Mouse (Mus musculus) 3T3-L1 (cell line): Measurements from ENCODE around the gene Prl3d1.
"Not testable (repeated sequence)": the region's sequence is repeated elsewhere in the genome, so short reads cannot be mapped to it uniquely, and the experiment has no call there.

ENCODE experiments used
- DNase-seq: peaks from one replicate; pipeline ENCODE4 v3.0.0-alpha.2; 2015; ENCODE audit warnings: low read depth, low spot score

The Prl3d1 gene

GRCm38 (mm10) chr13:27093890-27094289 lies at the start of gene Prl3d1:
Prl3d1 (plus strand) TSS chr13:27094190.
- DNase-seq, result not testable (repeated sequence)

GRCm38 (mm10) chr13:27057270-27057669 lies 36.7 kb upstream of the Prl3d1 start, which contains the start of gene Prl:
Prl (plus strand) TSS chr13:27057570.
- DNase-seq, result no peak

- DNase-seq, result no peak
Observed at GRCm38 (mm10) chr13:27059177-27059576, 34.8 kb upstream of the Prl3d1 start.

- not testable (repeated sequence) for DNase-seq
Observed at GRCm38 (mm10) chr13:27121398-27121797, 27.4 kb downstream of the Prl3d1 start, which contains the start of gene Prl3d2. Prl3d2 (plus strand) TSS chr13:27121698.

- DNase-seq, result peak; percentile 75
Observed at GRCm38 (mm10) chr13:27148264-27148663, 54.3 kb downstream of the Prl3d1 start.
